Mouse (Mus musculus) neural tube, embryonic 12.5 days (tissue): Measurements from ENCODE around the gene Akap6. TPM values are rescaled to one million over a fixed set of nuclear protein-coding genes. Genes with fewer than 3 reads are reported as not detected.

ENCODE experiments used
- ATAC-seq: fragments of 200-750 bp; cut with Nextera tagmentation; 2 replicates; pipeline ENCODE4 v1.8.0; 2017; ENCODE audit warnings: low read depth, mild to moderate bottlenecking, moderate TSS enrichment, moderate library complexity; ENCODE audit not compliant: low FRiP score
- H3K27ac ChIP-seq: fragments of 300-500 bp; sonication (generic); 2 replicates; pipeline ENCODE4 v1.5.1; 2016
- H3K27me3 ChIP-seq: fragments of 300-500 bp; sonication (generic); replicated peaks from 2 replicates; pipeline ENCODE4 v1.6.1; 2016; ENCODE audit warnings: mild to moderate bottlenecking
- H3K36me3 ChIP-seq: fragments of 300-500 bp; sonication (generic); 2 replicates; pipeline ENCODE4 v1.6.1; 2016; ENCODE audit warnings: mild to moderate bottlenecking
- H3K4me1 ChIP-seq: fragments of 300-500 bp; sonication (generic); 2 replicates; pipeline ENCODE4 v1.6.1; 2016
- H3K4me2 ChIP-seq: fragments of 300-500 bp; sonication (generic); replicated peaks from 2 replicates; pipeline ENCODE4 v1.6.1; 2016; ENCODE audit warnings: mild to moderate bottlenecking
- H3K4me3 ChIP-seq: fragments of 300-500 bp; sonication (generic); 2 replicates; pipeline ENCODE4 v1.5.1; 2016
- H3K9ac ChIP-seq: fragments of 300-500 bp; sonication (generic); 2 replicates; pipeline ENCODE4 v1.6.1; 2016; ENCODE audit warnings: mild to moderate bottlenecking
- H3K9me3 ChIP-seq: fragments of 300-500 bp; sonication (generic); 2 replicates; pipeline ENCODE4 v1.6.1; 2016; ENCODE audit warnings: mild to moderate bottlenecking
- WGBS: fragments of 180-500 bp; shearing (Covaris S2); methylation state at CpG from one replicate; pipeline ENCODE4 v1.1.7; 2016; 5-methylcytosine and 5-hydroxymethylcytosine counted together
- polyA plus RNA-seq: library from polyadenylated mRNA; unstranded; fragments of >200 nt; fragmentation: Nextera tagmentation; extraction: Ambion mirVana; gene quantifications from 2 replicates; pipeline ENCODE4 v1.2.1, GENCODE M21; 2016

Akap6 gene
- polyA plus RNA-seq, 1 experiment from 2014 or later = 29.5 TPM

GRCm38 (mm10) chr12:52857306-52857705 is 158.1 kb downstream of the Akap6 start:
- no peak for ATAC-seq
- no peaks in the 10 kb centered on the region for H3K4me1 ChIP-seq

GRCm38 (mm10) chr12:52861922-52862321 is 162.7 kb downstream of the Akap6 start:
- H3K4me3 ChIP-seq = no peak overlapping the region
- peaks cover 9% of the 10 kb centered on the region; the same call in 1 of the 2 replicates for H3K9me3 ChIP-seq
- H3K9ac ChIP-seq = no peak overlapping the region
- WGBS = 88% methylated on average over 3 of the region's 3 CpGs
- no peak for ATAC-seq
- H3K27ac ChIP-seq = no peak overlapping the region
- H3K4me1 ChIP-seq = no peaks in the 10 kb centered on the region
- H3K4me2 ChIP-seq = no peak overlapping the region
- no peaks in the 10 kb centered on the region for H3K27me3 ChIP-seq
- H3K36me3 ChIP-seq = no peaks in the 10 kb centered on the region

More at GRCm38 (mm10) chr12:52857306-52857705, 158.1 kb downstream of the Akap6 start:
- 90% methylated on average over 4 of the region's 4 CpGs for WGBS
- H3K27me3 ChIP-seq = no peaks in the 10 kb centered on the region
- no peak overlapping the region for H3K9ac ChIP-seq
- H3K27ac ChIP-seq = no peak overlapping the region
- no peaks in the 10 kb centered on the region for H3K36me3 ChIP-seq
- H3K4me2 ChIP-seq = no peak overlapping the region
- H3K9me3 ChIP-seq = no peaks in the 10 kb centered on the region
- H3K4me3 ChIP-seq = no peak overlapping the region

GRCm38 (mm10) chr12:52868000-52868624 is 168.9 kb downstream of the Akap6 start:
- Histone ChIP-seq H3K27me3 (no peaks in the 10 kb centered on the region), H3K4me3 (no peak overlapping the region), H3K9me3 (peaks cover 9% of the 10 kb centered on the region; the same call in 1 of the 2 replicates)

GRCm38 (mm10) chr12:52871604-52872003 is 172.4 kb downstream of the Akap6 start:
- H3K27me3 ChIP-seq = no peaks in the 10 kb centered on the region
- H3K27ac ChIP-seq = no peak overlapping the region
- no peak overlapping the region for H3K4me3 ChIP-seq
- ATAC-seq = no peak
- 0 out of 2 replicates have a peak, but pooled peaks cover under 1% of the 10 kb centered on the region for H3K9me3 ChIP-seq
- no peak overlapping the region for H3K9ac ChIP-seq
- no peaks in the 10 kb centered on the region for H3K36me3 ChIP-seq
- H3K4me1 ChIP-seq = peaks cover 16% of the 10 kb centered on the region
- no peak overlapping the region for H3K4me2 ChIP-seq
- 87% methylated on average over 3 of the region's 3 CpGs for WGBS

More at GRCm38 (mm10) chr12:52868000-52868624, 168.9 kb downstream of the Akap6 start:
- no peak overlapping the region for H3K27ac ChIP-seq
- 25% methylated on average over 8 of the region's 8 CpGs for WGBS
- no peak overlapping the region for H3K9ac ChIP-seq
- H3K4me2 ChIP-seq = no peak overlapping the region
- peaks cover 16% of the 10 kb centered on the region for H3K4me1 ChIP-seq
- ATAC-seq = no peak
- H3K36me3 ChIP-seq = no peaks in the 10 kb centered on the region

GRCm38 (mm10) chr12:52874332-52874923 is 175.2 kb downstream of the Akap6 start:
- Histone ChIP-seq H3K9ac (no peak overlapping the region), H3K27ac (no peak overlapping the region), H3K27me3 (no peaks in the 10 kb centered on the region), H3K9me3 (no peaks in the 10 kb centered on the region), H3K4me2 (no peak overlapping the region), H3K4me3 (no peak overlapping the region), H3K36me3 (no peaks in the 10 kb centered on the region), H3K4me1 (peaks cover 4% of the 10 kb centered on the region)
- no peak for ATAC-seq
- 79% methylated on average over 9 of the region's 9 CpGs for WGBS

GRCm38 (mm10) chr12:52876065-52876464 is 176.9 kb downstream of the Akap6 start:
- Histone ChIP-seq H3K9ac (no peak overlapping the region), H3K4me3 (no peak overlapping the region), H3K9me3 (no peaks in the 10 kb centered on the region), H3K4me2 (no peak overlapping the region), H3K36me3 (peaks cover 3% of the 10 kb centered on the region; the same call in 1 of the 2 replicates), H3K4me1 (no peaks in the 10 kb centered on the region), H3K27me3 (no peaks in the 10 kb centered on the region), H3K27ac (no peak overlapping the region)
- WGBS = 56% methylated on average over 4 of the region's 4 CpGs
- ATAC-seq = no peak

- no peak overlapping the region for H3K27ac ChIP-seq
- WGBS = 89% methylated on average over 8 of the region's 8 CpGs
- no peaks in the 10 kb centered on the region for H3K27me3 ChIP-seq
- no peak overlapping the region for H3K4me3 ChIP-seq
- peaks cover 4% of the 10 kb centered on the region; the same call in 1 of the 2 replicates for H3K36me3 ChIP-seq
- no peaks in the 10 kb centered on the region for H3K4me1 ChIP-seq
- no peak overlapping the region for H3K9ac ChIP-seq
- no peak for ATAC-seq
- H3K9me3 ChIP-seq = no peaks in the 10 kb centered on the region
- no peak overlapping the region for H3K4me2 ChIP-seq
Measured at GRCm38 (mm10) chr12:52876978-52877769, 178.0 kb downstream of the Akap6 start.

GRCm38 (mm10) chr12:52879324-52879723 is 180.1 kb downstream of the Akap6 start:
- Histone ChIP-seq H3K9me3 (no peaks in the 10 kb centered on the region), H3K9ac (no peak overlapping the region), H3K27me3 (no peaks in the 10 kb centered on the region), H3K4me2 (no peak overlapping the region), H3K4me3 (no peak overlapping the region), H3K36me3 (peaks cover 4% of the 10 kb centered on the region; the same call in 1 of the 2 replicates), H3K27ac (no peak overlapping the region), H3K4me1 (no peaks in the 10 kb centered on the region)
- ATAC-seq = no peak
- 89% methylated on average over 8 of the region's 8 CpGs for WGBS

GRCm38 (mm10) chr12:52892519-52892918 is 193.3 kb downstream of the Akap6 start:
- H3K36me3 ChIP-seq = peaks cover 3% of the 10 kb centered on the region; the same call in 1 of the 2 replicates
- no peak overlapping the region for H3K4me3 ChIP-seq
- no peak overlapping the region for H3K9ac ChIP-seq
- H3K4me2 ChIP-seq = no peak overlapping the region
- H3K27me3 ChIP-seq = no peaks in the 10 kb centered on the region
- H3K27ac ChIP-seq = no peak overlapping the region
- 67% methylated on average over 7 of the region's 7 CpGs for WGBS
- H3K9me3 ChIP-seq = no peaks in the 10 kb centered on the region
- ATAC-seq = 0 out of 2 replicates have a peak, but pooled peaks have one; percentile 21
- H3K4me1 ChIP-seq = no peaks in the 10 kb centered on the region; the same call in 1 of the 2 replicates

- H3K4me1 ChIP-seq = no peaks in the 10 kb centered on the region; the same call in 1 of the 2 replicates
- H3K9ac ChIP-seq = no peak overlapping the region
- no peaks in the 10 kb centered on the region for H3K9me3 ChIP-seq
- no peaks in the 10 kb centered on the region for H3K36me3 ChIP-seq
- no peak for ATAC-seq
- no peaks in the 10 kb centered on the region for H3K27me3 ChIP-seq
- no peak overlapping the region for H3K27ac ChIP-seq
- no peak overlapping the region for H3K4me2 ChIP-seq
- WGBS = 78% methylated on average over 11 of the region's 11 CpGs
- no peak overlapping the region for H3K4me3 ChIP-seq
Measured at GRCm38 (mm10) chr12:52893656-52894405, 194.6 kb downstream of the Akap6 start.

- Histone ChIP-seq H3K27ac (no peak overlapping the region), H3K4me3 (no peak overlapping the region), H3K36me3 (no peaks in the 10 kb centered on the region), H3K9me3 (no peaks in the 10 kb centered on the region), H3K9ac (no peak overlapping the region), H3K4me2 (no peak overlapping the region), H3K4me1 (no peaks in the 10 kb centered on the region; the same call in 1 of the 2 replicates), H3K27me3 (no peaks in the 10 kb centered on the region)
- ATAC-seq = no peak
- WGBS = 57% methylated on average over 6 of the region's 6 CpGs
Measured at GRCm38 (mm10) chr12:52895672-52896460, 196.7 kb downstream of the Akap6 start.
